Mouse (Mus musculus): ENCODE measurements at regions not wholly inside any gene's neighbourhood (a gene's known extent, or its start where the extent isn't known, plus 50 kb on each side); places are given as distances from the start of the nearest gene placed in this dataset.

- no peaks in the 10 kb centered on the region for H3K36me3 ChIP-seq (replicated peaks)
- WGBS (ENCODE audit: insufficient replicate concordance), result 27% methylated on average over 6 of the region's 6 CpGs
These were observed 396.0 kb upstream of the Mki67 start for GRCm38 (mm10) chr7:136112163-136112562.

DNA sequence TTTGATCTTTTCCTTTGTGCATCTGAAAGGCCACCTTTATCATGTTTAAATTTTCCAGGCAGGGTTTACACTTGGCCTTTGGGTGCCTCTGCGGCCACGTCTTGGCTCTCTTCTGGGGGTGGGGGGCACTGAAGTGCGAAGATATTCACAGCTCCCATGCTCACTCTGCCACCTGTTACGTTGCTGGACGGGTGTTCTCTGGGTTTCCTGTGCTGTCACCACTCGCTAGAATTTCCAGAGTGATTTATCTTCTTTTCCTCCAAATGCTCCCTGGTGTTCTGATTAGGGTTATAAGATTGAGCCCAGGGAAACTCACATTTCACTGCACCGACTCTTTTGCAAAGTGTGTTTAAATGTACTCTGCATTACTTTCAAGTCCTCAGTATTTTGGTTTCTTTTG lies 404.8 kb upstream of the Mki67 start:
- Histone ChIP-seq H3K9me3 (replicated peaks) (no peaks in the 10 kb centered on the region), H3K27me3 (no peaks in the 10 kb centered on the region), H3K36me3 (replicated peaks) (no peaks in the 10 kb centered on the region), H3K4me1 (replicated peaks) (no peaks in the 10 kb centered on the region), H3K27ac (replicated peaks) (no peak overlapping the region), H3K9ac (no peak overlapping the region), H3K4me2 (no peak overlapping the region), H3K4me3 (replicated peaks) (no peak overlapping the region)
- 32% methylated on average over 7 of the region's 7 CpGs for WGBS (ENCODE audit: insufficient replicate concordance)
- no peak for ATAC-seq (ENCODE audit: insufficient read depth)

More at GRCm38 (mm10) chr7:136112163-136112562, 396.0 kb upstream of the Mki67 start:
- H3K4me3 ChIP-seq (replicated peaks), result no peak overlapping the region
- H3K9me3 ChIP-seq (replicated peaks), result no peaks in the 10 kb centered on the region
- no peak for ATAC-seq (ENCODE audit: insufficient read depth)
- no peaks in the 10 kb centered on the region for H3K27me3 ChIP-seq
- no peaks in the 10 kb centered on the region for H3K4me1 ChIP-seq (replicated peaks)
- no peak overlapping the region for H3K4me2 ChIP-seq
- no peak overlapping the region for H3K9ac ChIP-seq
- no peak overlapping the region for H3K27ac ChIP-seq (replicated peaks)

DNA sequence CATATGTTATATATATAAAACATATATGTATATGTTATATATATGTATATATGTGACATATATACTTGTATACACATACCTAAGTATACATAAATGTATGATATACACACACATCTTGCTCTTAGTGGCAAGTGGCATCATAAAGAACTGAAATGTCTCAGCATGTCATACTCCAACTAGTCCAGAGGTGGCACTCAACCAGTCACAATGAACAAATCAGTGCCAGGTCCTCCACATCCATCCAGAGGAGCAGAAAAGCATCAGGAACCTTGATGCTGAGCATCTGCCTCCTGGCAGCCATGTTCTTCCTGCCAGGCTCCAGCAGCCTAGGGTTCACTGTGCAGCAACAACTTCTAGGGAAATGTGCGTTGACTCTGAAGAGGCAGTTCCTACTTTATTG lies 405.2 kb upstream of the Mki67 start:
- Histone ChIP-seq H3K4me1 (replicated peaks) (no peaks in the 10 kb centered on the region), H3K9me3 (replicated peaks) (no peaks in the 10 kb centered on the region), H3K27ac (replicated peaks) (no peak overlapping the region), H3K4me2 (no peak overlapping the region), H3K4me3 (replicated peaks) (no peak overlapping the region), H3K36me3 (replicated peaks) (no peaks in the 10 kb centered on the region), H3K9ac (no peak overlapping the region), H3K27me3 (no peaks in the 10 kb centered on the region)
- WGBS (ENCODE audit: insufficient replicate concordance), result 49% methylated on average over 1 of the region's 1 CpGs
- no peak for ATAC-seq (ENCODE audit: insufficient read depth)

DNA sequence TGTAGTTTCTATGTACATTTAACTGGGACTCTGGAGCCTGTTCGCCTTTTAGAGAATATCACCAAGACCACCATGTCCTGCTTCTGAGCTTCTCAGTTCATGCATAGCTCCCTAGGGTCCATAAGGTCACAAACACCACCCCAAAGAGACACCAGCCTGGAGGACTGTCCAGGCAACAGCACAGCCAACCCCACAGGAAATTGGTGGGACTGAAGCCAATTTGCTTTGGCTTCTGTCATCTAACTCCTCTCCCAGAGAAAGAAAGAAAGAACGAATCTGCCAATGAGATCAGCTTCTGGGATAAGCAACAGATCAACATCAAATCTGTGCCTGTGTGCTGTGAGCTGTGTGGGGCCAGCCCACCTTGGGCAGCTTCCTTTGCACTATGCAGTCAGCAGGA lies 408.6 kb upstream of the Mki67 start:
- no peak overlapping the region for H3K9ac ChIP-seq
- H3K36me3 ChIP-seq (replicated peaks), result no peaks in the 10 kb centered on the region
- ATAC-seq (ENCODE audit: insufficient read depth), result no peak
- H3K4me2 ChIP-seq, result no peak overlapping the region
- no peak overlapping the region for H3K27ac ChIP-seq (replicated peaks)
- H3K27me3 ChIP-seq, result no peaks in the 10 kb centered on the region
- no peaks in the 10 kb centered on the region for H3K9me3 ChIP-seq (replicated peaks)
- H3K4me1 ChIP-seq (replicated peaks), result no peaks in the 10 kb centered on the region
- WGBS (ENCODE audit: insufficient replicate concordance), result 44% methylated on average over 2 of the region's 2 CpGs
- H3K4me3 ChIP-seq (replicated peaks), result no peak overlapping the region

- H3K27me3 ChIP-seq, result no peaks in the 10 kb centered on the region
- H3K4me1 ChIP-seq (replicated peaks), result no peaks in the 10 kb centered on the region
- H3K36me3 ChIP-seq (replicated peaks), result no peaks in the 10 kb centered on the region
- ATAC-seq (ENCODE audit: insufficient read depth), result no peak
- H3K9me3 ChIP-seq (replicated peaks), result no peaks in the 10 kb centered on the region
- 49% methylated on average over 3 of the region's 3 CpGs for WGBS (ENCODE audit: insufficient replicate concordance)
- H3K9ac ChIP-seq, result no peak overlapping the region
- no peak overlapping the region for H3K27ac ChIP-seq (replicated peaks)
- no peak overlapping the region for H3K4me2 ChIP-seq
- no peak overlapping the region for H3K4me3 ChIP-seq (replicated peaks)
These were observed 410.2 kb upstream of the Mki67 start for GRCm38 (mm10) chr7:136126393-136126792.

DNA sequence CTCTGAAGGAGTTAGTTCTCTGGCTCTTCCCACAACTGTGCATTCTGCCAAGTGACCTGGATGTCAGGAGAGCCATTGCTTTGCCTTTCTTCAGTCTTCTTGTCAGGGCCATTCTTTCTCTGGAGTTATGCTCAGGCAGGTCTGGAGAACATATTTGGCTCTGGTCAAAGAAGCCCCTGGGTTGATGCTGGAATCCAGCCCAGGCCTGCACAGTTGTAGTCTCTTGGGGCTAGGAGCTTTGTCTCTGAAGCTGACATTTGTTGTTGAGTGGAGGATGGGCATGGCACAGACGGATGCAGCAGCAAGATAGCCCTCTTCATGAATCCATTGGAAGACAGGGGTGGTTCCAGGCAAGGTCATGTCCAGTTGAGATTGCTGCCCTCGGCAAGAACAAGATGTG lies 411.4 kb upstream of the Mki67 start:
- 36% methylated on average over 2 of the region's 2 CpGs for WGBS (ENCODE audit: insufficient replicate concordance)
- Histone ChIP-seq H3K27ac (replicated peaks) (no peak overlapping the region), H3K4me3 (replicated peaks) (no peak overlapping the region), H3K36me3 (replicated peaks) (no peaks in the 10 kb centered on the region), H3K9ac (no peak overlapping the region), H3K4me1 (replicated peaks) (no peaks in the 10 kb centered on the region), H3K9me3 (replicated peaks) (no peaks in the 10 kb centered on the region), H3K4me2 (no peak overlapping the region), H3K27me3 (no peaks in the 10 kb centered on the region)
- ATAC-seq (ENCODE audit: insufficient read depth), result no peak

- ATAC-seq (ENCODE audit: insufficient read depth), result no peak
- 60% methylated on average over 7 of the region's 7 CpGs for WGBS (ENCODE audit: insufficient replicate concordance)
- H3K9me3 ChIP-seq (replicated peaks), result no peaks in the 10 kb centered on the region
These were observed 413.6 kb upstream of the Mki67 start for GRCm38 (mm10) chr7:136129721-136130123.

GRCm38 (mm10) chr7:136130666-136131239 lies 414.6 kb upstream of the Mki67 start:
- H3K27ac ChIP-seq (replicated peaks), result no peak overlapping the region
- H3K27me3 ChIP-seq, result no peaks in the 10 kb centered on the region
- H3K4me1 ChIP-seq (replicated peaks), result no peaks in the 10 kb centered on the region
- 44% methylated on average over 10 of the region's 10 CpGs for WGBS (ENCODE audit: insufficient replicate concordance)
- H3K9me3 ChIP-seq (replicated peaks), result no peaks in the 10 kb centered on the region
- no peak overlapping the region for H3K4me3 ChIP-seq (replicated peaks)
- no peak overlapping the region for H3K9ac ChIP-seq
- H3K36me3 ChIP-seq (replicated peaks), result no peaks in the 10 kb centered on the region
- no peak for ATAC-seq (ENCODE audit: insufficient read depth)
- H3K4me2 ChIP-seq, result no peak overlapping the region

More at GRCm38 (mm10) chr7:136129721-136130123, 413.6 kb upstream of the Mki67 start:
- Histone ChIP-seq H3K4me2 (no peak overlapping the region), H3K4me3 (replicated peaks) (no peak overlapping the region), H3K27ac (replicated peaks) (no peak overlapping the region), H3K9ac (no peak overlapping the region), H3K27me3 (no peaks in the 10 kb centered on the region), H3K4me1 (replicated peaks) (no peaks in the 10 kb centered on the region), H3K36me3 (replicated peaks) (no peaks in the 10 kb centered on the region)

DNA sequence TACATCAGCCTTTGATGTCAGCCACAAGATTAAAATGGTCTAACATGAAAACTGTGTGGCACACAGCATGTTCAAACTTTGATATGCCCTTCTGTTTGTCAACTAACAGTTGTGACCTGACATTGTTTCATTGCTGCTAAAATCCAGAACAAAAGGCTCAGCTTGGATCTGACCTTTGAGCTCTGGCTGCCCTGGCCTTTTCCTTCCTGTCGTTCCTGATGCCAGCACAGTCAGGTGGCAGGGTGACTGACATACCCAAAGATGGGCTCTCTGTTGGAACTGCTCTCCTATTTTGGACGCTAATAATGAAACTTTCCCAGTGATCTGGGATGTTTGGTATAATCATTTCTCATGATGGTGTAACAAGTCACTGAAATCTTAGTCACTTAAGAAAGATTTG lies 416.8 kb upstream of the Mki67 start:
- H3K4me3 ChIP-seq (replicated peaks), result no peak overlapping the region
- H3K4me2 ChIP-seq, result no peak overlapping the region
- WGBS (ENCODE audit: insufficient replicate concordance), result 48% methylated on average over 2 of the region's 2 CpGs
- no peak overlapping the region for H3K9ac ChIP-seq
- H3K36me3 ChIP-seq (replicated peaks), result no peaks in the 10 kb centered on the region
- H3K9me3 ChIP-seq (replicated peaks), result no peaks in the 10 kb centered on the region
- no peaks in the 10 kb centered on the region for H3K27me3 ChIP-seq
- H3K4me1 ChIP-seq (replicated peaks), result no peaks in the 10 kb centered on the region
- no peak for ATAC-seq (ENCODE audit: insufficient read depth)
- H3K27ac ChIP-seq (replicated peaks), result no peak overlapping the region

- Histone ChIP-seq H3K4me3 (replicated peaks) (no peak overlapping the region), H3K27me3 (no peaks in the 10 kb centered on the region), H3K9ac (no peak overlapping the region), H3K4me2 (no peak overlapping the region), H3K36me3 (replicated peaks) (no peaks in the 10 kb centered on the region), H3K9me3 (replicated peaks) (no peaks in the 10 kb centered on the region), H3K4me1 (replicated peaks) (no peaks in the 10 kb centered on the region), H3K27ac (replicated peaks) (no peak overlapping the region)
- 60% methylated on average over 1 of the region's 1 CpGs for WGBS (ENCODE audit: insufficient replicate concordance)
- no peak for ATAC-seq (ENCODE audit: insufficient read depth)
These were observed 420.5 kb upstream of the Mki67 start for GRCm38 (mm10) chr7:136136666-136137065.

DNA sequence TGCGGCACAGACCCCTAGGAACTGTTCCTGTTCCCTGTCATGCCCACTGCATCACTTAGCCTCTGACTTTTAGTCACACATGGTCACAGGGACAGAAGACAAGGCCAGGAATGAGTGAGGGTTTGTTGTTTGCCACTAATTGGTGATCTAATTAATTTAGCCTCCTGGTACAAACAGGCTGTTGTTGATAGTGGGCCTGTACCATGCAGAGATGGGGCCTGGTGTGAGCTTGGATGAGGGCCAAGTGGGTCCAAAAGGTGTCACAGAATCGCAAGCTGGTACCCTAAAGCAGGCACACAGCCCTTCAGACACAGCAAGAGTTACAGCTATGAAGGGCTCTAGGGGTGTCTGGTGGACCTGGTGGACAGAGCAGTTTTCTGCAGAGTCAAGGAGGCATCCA lies 421.2 kb upstream of the Mki67 start:
- Histone ChIP-seq H3K27ac (replicated peaks) (no peak overlapping the region), H3K36me3 (replicated peaks) (no peaks in the 10 kb centered on the region), H3K9me3 (replicated peaks) (no peaks in the 10 kb centered on the region), H3K27me3 (no peaks in the 10 kb centered on the region), H3K4me3 (replicated peaks) (no peak overlapping the region), H3K9ac (no peak overlapping the region), H3K4me1 (replicated peaks) (no peaks in the 10 kb centered on the region), H3K4me2 (no peak overlapping the region)
- 47% methylated on average over 2 of the region's 2 CpGs for WGBS (ENCODE audit: insufficient replicate concordance)
- ATAC-seq (ENCODE audit: insufficient read depth), result no peak

DNA sequence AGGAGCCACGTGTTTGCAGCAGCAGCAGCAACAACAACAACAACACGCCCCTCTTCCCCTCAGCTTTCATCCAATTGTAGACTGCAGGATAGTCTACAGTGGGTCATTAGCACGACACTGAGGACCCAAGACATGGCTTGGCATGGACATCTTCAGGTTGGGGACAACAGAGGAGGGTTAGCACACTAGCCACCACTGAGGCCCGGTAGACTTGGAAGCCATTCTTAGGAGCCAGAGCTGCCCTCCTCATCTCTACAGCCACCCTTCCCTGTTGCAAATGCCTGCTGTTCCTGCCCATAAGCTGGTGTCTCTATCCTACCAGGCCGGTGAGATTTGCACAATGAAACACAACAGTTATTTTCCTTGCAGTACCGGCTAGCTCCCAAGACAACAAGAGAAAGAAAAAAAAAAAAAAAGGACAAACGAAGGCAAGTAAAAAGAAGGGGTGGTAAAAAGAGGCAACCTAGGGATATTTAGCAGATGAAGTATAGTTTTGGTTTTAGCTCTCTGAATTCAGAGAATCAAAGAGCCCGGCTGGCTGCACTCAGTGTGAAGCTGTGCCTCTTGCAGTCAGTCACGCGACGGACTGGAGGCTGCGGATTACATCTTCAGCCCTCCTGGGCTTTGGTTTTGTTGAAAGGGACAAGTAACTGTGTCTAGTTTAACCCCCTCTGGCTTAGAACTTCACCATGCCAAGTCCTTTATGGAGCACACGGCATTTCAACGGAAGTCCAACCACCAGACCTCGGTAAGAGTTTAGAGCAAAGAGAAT lies 421.9 kb upstream of the Mki67 start:
- Histone ChIP-seq H3K27ac (replicated peaks) (no peak overlapping the region), H3K27me3 (no peaks in the 10 kb centered on the region), H3K36me3 (replicated peaks) (no peaks in the 10 kb centered on the region), H3K9me3 (replicated peaks) (no peaks in the 10 kb centered on the region), H3K4me1 (replicated peaks) (no peaks in the 10 kb centered on the region), H3K9ac (no peak overlapping the region), H3K4me2 (no peak overlapping the region), H3K4me3 (replicated peaks) (no peak overlapping the region)
- ATAC-seq (ENCODE audit: insufficient read depth), result no peak
- WGBS (ENCODE audit: insufficient replicate concordance), result 65% methylated on average over 15 of the region's 15 CpGs

Measured in liver, embryonic 15.5 days (tissue).